Mouse (Mus musculus) heart, embryonic 14.5 days (tissue): ENCODE results near the gene Fbxl19. TPM values are rescaled to one million over a fixed set of nuclear protein-coding genes. Genes with fewer than 3 reads are reported as not detected.

Experiments used
- ATAC-seq: fragments of 200-750 bp; cut with Nextera tagmentation; 2 replicates; pipeline ENCODE4 v1.8.0; 2017; ENCODE audit warnings: low read depth, moderate TSS enrichment; ENCODE audit not compliant: insufficient number of reproducible peaks, insufficient read depth, low FRiP score
- H3K27ac ChIP-seq, 2 experiments: fragments of 200-500 bp in 1 of 2; fragments of 300-500 bp in 1 of 2; sonication (generic) in 1 of 2; replicated peaks in 1 of 2; 2 replicates each; pipeline ENCODE4 v1.5.1; 2012 to 2014; ENCODE audit warnings: low read depth in 2 of 2, low read length in 2 of 2, control low read depth in 1 of 2, mild to moderate bottlenecking in 1 of 2, mixed read lengths in 1 of 2; ENCODE audit not compliant: control insufficient read depth in 1 of 2, insufficient read depth in 1 of 2
- H3K27me3 ChIP-seq: fragments of 300-500 bp; sonication (generic); 2 replicates; pipeline ENCODE4 v1.6.1; 2014; ENCODE audit warnings: mild to moderate bottlenecking, low read length, control low read depth; ENCODE audit not compliant: control insufficient read depth, insufficient read depth
- H3K36me3 ChIP-seq: fragments of 300-500 bp; sonication (generic); 2 replicates; pipeline ENCODE4 v1.6.1; 2014; ENCODE audit warnings: mild to moderate bottlenecking, control low read depth, low read length, mixed read lengths; ENCODE audit not compliant: control insufficient read depth, insufficient read depth
- H3K4me1 ChIP-seq, 2 experiments: fragments of 200-500 bp in 1 of 2; fragments of 300-500 bp in 1 of 2; sonication (generic) in 1 of 2; 2 replicates each; pipeline ENCODE4 v1.6.1; 2012 to 2014; ENCODE audit warnings: low read length in 2 of 2, control low read depth in 1 of 2, mixed read lengths in 1 of 2; ENCODE audit not compliant: control insufficient read depth in 2 of 2, insufficient read depth in 2 of 2
- H3K4me2 ChIP-seq: fragments of 300-500 bp; sonication (generic); 2 replicates; pipeline ENCODE4 v1.6.1; 2014; ENCODE audit warnings: mild to moderate bottlenecking, low read length
- H3K4me3 ChIP-seq, 2 experiments: fragments of 200-500 bp in 1 of 2; fragments of 300-500 bp in 1 of 2; sonication (generic) in 1 of 2; 2 replicates each; pipeline ENCODE4 v1.5.1; 2012 to 2014; ENCODE audit warnings: low read length in 2 of 2, mild to moderate bottlenecking in 2 of 2, control low read depth in 1 of 2, low read depth in 1 of 2, moderate library complexity in 1 of 2; ENCODE audit not compliant: control insufficient read depth in 1 of 2, insufficient read depth in 1 of 2
- H3K9ac ChIP-seq: fragments of 300-500 bp; sonication (generic); 2 replicates; pipeline ENCODE4 v1.6.1; 2014; ENCODE audit warnings: mild to moderate bottlenecking, low read length
- H3K9me3 ChIP-seq: fragments of 300-500 bp; sonication (generic); 2 replicates; pipeline ENCODE4 v1.6.1; 2016; ENCODE audit warnings: low read length, control low read depth; ENCODE audit not compliant: control insufficient read depth
- WGBS: fragments of 180-500 bp; shearing (Covaris S2); extraction: QIAGEN DNeasy Blood & Tissue Kit; methylation state at CpG from one replicate; pipeline ENCODE4 v1.1.7; 2014; 5-methylcytosine and 5-hydroxymethylcytosine counted together
- polyA plus RNA-seq: library from polyadenylated mRNA; unstranded; fragments of >200 nt; fragmentation: Nextera tagmentation; extraction: Ambion mirVana; gene quantifications from 2 replicates; pipeline ENCODE4 v1.2.1, GENCODE M21; 2014

The Fbxl19 gene
- polyA plus RNA-seq, 1 experiment from 2014 or later: 1.5 TPM

DNA sequence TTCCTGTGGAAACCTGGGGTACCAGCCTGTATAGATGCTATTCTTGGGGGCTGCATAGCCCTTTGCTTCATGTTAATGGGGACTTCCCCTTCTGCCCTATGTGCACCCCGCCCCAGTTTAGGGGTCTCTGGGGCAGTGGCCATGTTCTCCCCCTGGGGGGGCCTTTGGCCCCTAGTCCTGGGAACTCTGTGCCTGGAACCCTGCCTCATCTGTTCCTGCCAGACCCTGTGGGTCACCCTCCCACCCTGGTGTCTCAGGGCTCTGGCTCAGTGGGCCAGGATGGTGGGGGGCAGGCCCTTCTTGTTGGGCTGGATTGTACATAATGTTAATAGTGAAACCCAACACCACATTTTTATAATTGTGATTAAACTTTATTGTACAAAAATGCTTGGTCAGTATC, 55.4 kb downstream of the Fbxl19 start:
- Histone ChIP-seq H3K4me3 (no peak overlapping the region), H3K4me2 (no peak overlapping the region), H3K36me3 (peaks cover 64% of the 10 kb centered on the region), H3K27ac (no peak overlapping the region), H3K9me3 (no peaks in the 10 kb centered on the region), H3K27me3 (no peaks in the 10 kb centered on the region), H3K4me1 (peaks cover 2 to 5% of the 10 kb centered on the region in 2 experiments; a peak in 1 of 4 replicates), H3K9ac (no peak overlapping the region)
- WGBS: 89% methylated on average over 1 of the region's 1 CpGs
- ATAC-seq: no peak

DNA sequence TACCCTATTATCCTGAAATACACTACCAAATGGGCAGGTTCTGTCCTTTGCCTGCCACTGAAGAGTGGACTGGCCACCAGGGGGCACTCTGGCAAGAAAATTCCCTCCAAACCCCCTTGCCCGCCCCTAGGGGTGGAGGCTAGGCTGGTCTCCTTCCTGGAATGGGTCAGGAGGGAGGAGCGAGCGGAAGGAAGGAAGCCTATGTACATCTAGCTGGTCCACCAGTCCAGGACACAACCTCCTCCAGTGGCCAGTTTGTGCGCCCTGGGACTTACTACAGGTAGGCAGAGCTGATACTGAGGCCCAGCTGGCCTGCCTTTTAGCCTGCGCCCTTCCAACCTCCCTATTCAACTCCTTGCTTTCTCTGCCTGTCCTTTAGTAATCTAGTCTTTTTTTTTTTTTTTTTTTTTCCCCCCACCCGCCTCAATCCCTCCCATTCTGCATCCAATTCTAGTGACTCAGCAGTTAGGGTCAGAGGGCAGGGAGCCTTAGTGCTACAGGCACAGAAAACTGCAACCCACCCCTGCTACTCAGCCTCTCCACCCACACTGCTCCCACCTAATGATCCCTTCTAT, 56.2 kb downstream of the Fbxl19 start, which contains the start of gene Hsd3b7:
Gene Hsd3b7 (plus strand): TSS at position 170 of the 575 bp plus-strand sequence.
- Histone ChIP-seq H3K9ac (peak within 1 kb of the TSS; percentile 45), H3K27me3 (no peaks in the 10 kb centered on the region), H3K4me2 (peak within 1 kb of the TSS; percentile 65), H3K36me3 (peaks cover 56% of the 10 kb centered on the region), H3K4me1 (peaks cover 2 to 5% of the 10 kb centered on the region in 2 experiments; a peak in 1 of 4 replicates), H3K9me3 (no peaks in the 10 kb centered on the region), H3K27ac (peak within 1 kb of the TSS in 1 of 2 experiments; percentile 35; a peak in 2 of 4 replicates), H3K4me3 (peak within 1 kb of the TSS; percentile 28 to 29)
- ATAC-seq: peak; percentile 77
- WGBS: 21% methylated on average over 6 of the region's 6 CpGs

DNA sequence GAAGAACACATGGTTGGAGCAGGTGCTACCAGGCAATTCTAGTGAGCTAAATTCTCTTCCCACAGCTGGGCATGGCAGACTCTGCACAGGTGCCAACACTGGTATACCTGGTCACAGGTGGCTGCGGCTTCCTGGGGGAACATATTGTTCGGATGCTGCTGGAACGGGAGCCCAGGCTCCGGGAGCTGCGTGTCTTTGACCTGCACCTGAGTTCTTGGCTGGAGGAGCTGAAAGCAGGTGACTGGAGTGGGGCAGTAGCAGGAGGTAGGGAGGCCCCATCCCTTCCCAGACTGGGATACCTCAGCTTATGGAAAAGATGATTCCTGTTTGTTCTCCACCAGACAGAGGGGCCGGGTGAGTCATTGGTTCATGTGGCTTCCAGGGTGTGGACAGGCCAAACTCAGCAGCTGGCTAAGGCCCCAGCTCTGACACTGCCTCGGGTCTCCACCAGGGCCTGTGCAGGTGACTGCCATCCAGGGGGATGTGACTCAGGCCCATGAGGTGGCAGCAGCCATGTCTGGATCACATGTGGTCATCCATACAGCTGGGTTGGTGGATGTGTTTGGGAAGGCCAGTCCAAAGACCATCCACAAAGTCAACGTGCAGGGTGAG, 56.8 kb downstream of the Fbxl19 start:
- no peaks in the 10 kb centered on the region for H3K9me3 ChIP-seq
- H3K27ac ChIP-seq: peak overlapping the region in 1 of 2 experiments; percentile 35; a peak in 1 of 4 replicates
- H3K27me3 ChIP-seq: no peaks in the 10 kb centered on the region
- peak overlapping the region; percentile 28 to 29; a peak in 2 of 4 replicates for H3K4me3 ChIP-seq
- 82% methylated on average over 8 of the region's 8 CpGs for WGBS
- peak overlapping the region; percentile 65 for H3K4me2 ChIP-seq
- peak overlapping the region; percentile 45 for H3K9ac ChIP-seq
- peaks cover 2 to 5% of the 10 kb centered on the region in 2 experiments; a peak in 1 of 4 replicates for H3K4me1 ChIP-seq
- ATAC-seq: no peak
- peaks cover 50% of the 10 kb centered on the region for H3K36me3 ChIP-seq

DNA sequence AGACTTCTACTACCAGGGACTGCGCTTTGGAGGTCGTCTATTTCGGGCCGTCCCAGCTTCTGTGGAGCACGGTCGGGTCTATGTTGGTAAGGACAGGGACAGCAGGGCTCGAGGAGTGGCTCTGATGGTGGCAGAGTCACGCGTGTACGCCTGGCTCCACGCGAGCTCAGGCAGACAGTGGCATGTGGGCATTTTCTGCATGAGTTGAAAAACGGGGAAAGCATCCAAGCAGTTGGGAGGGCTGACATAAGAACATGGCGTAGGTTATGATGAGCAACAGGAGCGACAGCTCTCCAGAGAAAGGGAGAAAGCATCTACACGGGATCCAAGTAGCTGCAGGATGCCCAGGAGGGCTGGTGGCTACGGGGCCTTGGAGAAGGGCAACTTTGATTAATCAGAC, 58.0 kb downstream of the Fbxl19 start:
- H3K27me3 ChIP-seq: no peaks in the 10 kb centered on the region
- no peak for ATAC-seq
- peaks cover 2 to 5% of the 10 kb centered on the region in 2 experiments; a peak in 1 of 4 replicates for H3K4me1 ChIP-seq
- H3K9me3 ChIP-seq: no peaks in the 10 kb centered on the region
- H3K27ac ChIP-seq: no peak overlapping the region
- no peak overlapping the region for H3K9ac ChIP-seq
- no peak overlapping the region for H3K4me3 ChIP-seq
- WGBS: 88% methylated on average over 17 of the region's 17 CpGs
- H3K4me2 ChIP-seq: no peak overlapping the region
- peaks cover 38% of the 10 kb centered on the region for H3K36me3 ChIP-seq

DNA sequence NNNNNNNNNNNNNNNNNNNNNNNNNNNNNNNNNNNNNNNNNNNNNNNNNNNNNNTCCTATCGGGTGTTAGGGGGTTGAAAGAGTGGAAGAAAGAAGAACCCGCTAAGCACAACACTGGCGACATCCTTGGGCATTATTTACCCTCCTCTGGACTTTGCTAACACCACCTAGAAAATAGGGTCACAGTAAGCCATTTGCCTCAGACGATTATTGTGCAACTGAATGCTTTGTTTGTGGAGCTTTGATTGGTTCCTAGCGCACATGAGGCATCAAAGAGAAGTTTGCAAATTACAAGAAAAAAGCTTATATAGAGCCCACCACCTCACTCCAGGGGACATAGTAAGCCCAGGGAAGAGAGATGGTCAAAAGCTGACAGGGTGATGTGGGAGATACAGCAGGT, 64.5 kb downstream of the Fbxl19 start:
- WGBS: 66% methylated on average over 5 of the region's 5 CpGs
- no peak for ATAC-seq

DNA sequence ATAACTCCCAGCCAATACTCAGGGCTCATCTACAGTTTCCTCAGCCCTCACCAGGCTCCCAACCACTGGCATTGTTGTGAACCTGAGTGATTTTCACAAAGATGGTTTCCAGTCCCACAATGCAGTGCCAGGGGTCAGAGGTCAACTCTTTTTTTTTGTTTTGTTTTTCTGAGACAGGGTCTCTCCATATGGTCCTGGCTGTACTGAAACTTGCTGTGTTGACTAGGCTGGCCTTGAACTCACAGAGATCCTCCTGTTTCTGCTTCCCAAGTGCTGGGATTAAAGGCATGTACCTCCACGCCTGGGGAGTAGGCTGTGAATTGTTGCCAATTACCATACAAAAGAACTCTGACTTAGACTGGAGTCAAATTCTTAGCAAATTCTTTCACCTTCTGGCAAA, 65.5 kb downstream of the Fbxl19 start:
- no peak overlapping the region for H3K4me3 ChIP-seq
- ATAC-seq: no peak
- H3K36me3 ChIP-seq: 0 out of 2 replicates have a peak, but pooled peaks cover 3% of the 10 kb centered on the region
- no peaks in the 10 kb centered on the region for H3K27me3 ChIP-seq
- peaks cover 0 to 10% of the 10 kb centered on the region in 2 experiments; a peak in 2 of 4 replicates for H3K4me1 ChIP-seq
- H3K27ac ChIP-seq: no peak overlapping the region
- no peak overlapping the region for H3K4me2 ChIP-seq
- H3K9me3 ChIP-seq: no peaks in the 10 kb centered on the region
- H3K9ac ChIP-seq: no peak overlapping the region
- WGBS: 100% methylated on average over 1 of the region's 1 CpGs

More for the DNA sequence above, 64.5 kb downstream of the Fbxl19 start:
- no peak overlapping the region for H3K9ac ChIP-seq
- no peak overlapping the region for H3K27ac ChIP-seq
- H3K4me2 ChIP-seq: no peak overlapping the region
- H3K4me3 ChIP-seq: no peak overlapping the region
- 0 out of 2 replicates have a peak, but pooled peaks cover 3% of the 10 kb centered on the region for H3K36me3 ChIP-seq
- H3K4me1 ChIP-seq: peaks cover 0 to 1% of the 10 kb centered on the region in 2 experiments; a peak in 2 of 4 replicates
- H3K9me3 ChIP-seq: no peaks in the 10 kb centered on the region
- H3K27me3 ChIP-seq: no peaks in the 10 kb centered on the region

DNA sequence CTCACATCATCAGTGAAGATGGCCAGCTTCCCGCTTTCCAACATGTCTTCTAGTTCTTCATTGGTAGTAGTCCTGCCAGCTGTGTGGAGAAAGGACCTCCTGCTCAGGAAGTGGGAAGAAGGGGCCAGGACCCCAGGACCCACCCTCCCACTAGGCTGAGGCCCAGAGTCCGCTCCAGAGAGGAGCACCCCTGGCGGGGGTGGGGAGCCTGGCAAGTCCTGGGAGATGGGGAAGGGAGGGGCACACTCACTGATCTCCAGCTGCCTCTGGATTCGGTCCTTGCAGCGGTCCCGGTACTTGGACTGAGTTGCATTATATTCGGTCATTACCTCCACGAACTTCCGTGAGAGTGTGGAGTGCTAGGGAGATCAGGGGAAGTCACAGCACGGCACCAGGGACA, 66.3 kb downstream of the Fbxl19 start:
- H3K36me3 ChIP-seq: 0 out of 2 replicates have a peak, but pooled peaks cover 3% of the 10 kb centered on the region
- H3K4me1 ChIP-seq: peaks cover 2 to 10% of the 10 kb centered on the region in 2 experiments; a peak in 2 of 4 replicates
- no peaks in the 10 kb centered on the region for H3K9me3 ChIP-seq
- 66% methylated on average over 10 of the region's 10 CpGs for WGBS
- no peak overlapping the region for H3K9ac ChIP-seq
- no peak overlapping the region for H3K4me3 ChIP-seq
- no peaks in the 10 kb centered on the region for H3K27me3 ChIP-seq
- H3K27ac ChIP-seq: no peak overlapping the region
- ATAC-seq: no peak
- no peak overlapping the region for H3K4me2 ChIP-seq
